Mouse (Mus musculus): ENCODE data around the gene Gm11027. TPM values are rescaled to one million over a fixed set of nuclear protein-coding genes. Genes with fewer than 3 reads are reported as not detected.

The Gm11027 gene
- polyA plus RNA-seq, 1 experiment from 2014 or later = not detected

GRCm38 (mm10) chr12:116307870-116308269 lies 32.7 kb downstream of the Gm11027 start:
- Histone ChIP-seq H3K4me2 (no peak overlapping the region), H3K9ac (ENCODE audit: low read depth, low read length) (no peak overlapping the region), H3K27me3 (ENCODE audit: control insufficient read depth, insufficient read depth, low read length) (no peaks in the 10 kb centered on the region), H3K36me3 (ENCODE audit: control insufficient read depth, insufficient read depth, low read length) (no peaks in the 10 kb centered on the region), H3K27ac (ENCODE audit: low read depth, low read length) (no peak overlapping the region), H3K4me1 (ENCODE audit: control insufficient read depth, insufficient read depth, low read length) (no peaks in the 10 kb centered on the region), H3K4me3 (ENCODE audit: low read depth, low read length) (no peak overlapping the region), H3K9me3 (replicated peaks; ENCODE audit: control insufficient read depth, low read length) (no peaks in the 10 kb centered on the region)
- WGBS (ENCODE audit: insufficient replicate concordance) = 90% methylated on average over 3 of the region's 3 CpGs
- no peak for ATAC-seq (replicated peaks; ENCODE audit: insufficient number of reproducible peaks, low FRiP score, low TSS enrichment)

DNA sequence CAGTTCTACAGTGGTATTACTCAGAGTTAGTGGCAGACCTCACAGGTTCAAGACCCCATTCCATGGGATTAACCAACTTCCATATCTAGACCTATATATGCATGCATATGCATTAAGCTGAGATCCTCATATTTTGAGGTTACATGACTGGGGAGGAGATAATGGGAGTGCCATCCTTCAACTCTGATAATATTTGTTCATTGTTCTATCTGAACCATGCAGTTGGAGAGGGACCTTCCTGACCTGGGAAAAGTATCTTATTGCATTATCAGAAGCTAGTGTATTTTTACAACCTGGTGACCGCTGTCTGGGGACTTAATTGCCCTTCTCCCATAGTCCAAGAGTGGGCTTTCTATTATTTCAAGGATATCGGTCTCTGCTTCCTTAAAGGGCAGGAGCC lies 33.4 kb downstream of the Gm11027 start:
- no peak overlapping the region for H3K27ac ChIP-seq (ENCODE audit: low read depth, low read length)
- no peak overlapping the region for H3K9ac ChIP-seq (ENCODE audit: low read depth, low read length)
- no peaks in the 10 kb centered on the region for H3K4me1 ChIP-seq (ENCODE audit: control insufficient read depth, insufficient read depth, low read length)
- H3K9me3 ChIP-seq (replicated peaks; ENCODE audit: control insufficient read depth, low read length) = no peaks in the 10 kb centered on the region
- H3K36me3 ChIP-seq (ENCODE audit: control insufficient read depth, insufficient read depth, low read length) = no peaks in the 10 kb centered on the region
- H3K4me3 ChIP-seq (ENCODE audit: low read depth, low read length) = no peak overlapping the region
- WGBS (ENCODE audit: insufficient replicate concordance) = 61% methylated on average over 2 of the region's 2 CpGs
- no peaks in the 10 kb centered on the region for H3K27me3 ChIP-seq (ENCODE audit: control insufficient read depth, insufficient read depth, low read length)
- H3K4me2 ChIP-seq = no peak overlapping the region
- ATAC-seq (replicated peaks; ENCODE audit: insufficient number of reproducible peaks, low FRiP score, low TSS enrichment) = no peak

DNA sequence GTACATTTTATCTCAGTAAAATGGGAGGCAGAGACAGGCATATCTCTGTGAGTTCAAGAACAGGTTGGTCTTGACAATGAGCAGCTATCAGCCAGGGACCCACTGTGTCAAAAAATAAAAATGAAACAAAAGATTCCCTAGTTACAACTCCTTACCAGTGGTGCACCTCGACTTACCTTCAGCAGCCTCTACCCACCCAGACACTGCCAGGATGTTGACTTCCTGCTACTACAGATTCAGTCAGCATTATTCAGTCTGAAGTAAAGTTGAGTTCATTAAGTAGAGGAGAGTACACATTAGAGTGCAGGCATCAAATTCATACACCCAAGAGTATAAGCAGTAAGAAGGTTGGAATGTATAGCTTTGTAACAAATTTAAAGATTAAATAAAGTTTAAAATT lies 38.6 kb downstream of the Gm11027 start:
- H3K27ac ChIP-seq (ENCODE audit: low read depth, low read length) = no peak overlapping the region
- H3K9ac ChIP-seq (ENCODE audit: low read depth, low read length) = no peak overlapping the region
- no peaks in the 10 kb centered on the region for H3K36me3 ChIP-seq (ENCODE audit: control insufficient read depth, insufficient read depth, low read length)
- H3K4me1 ChIP-seq (ENCODE audit: control insufficient read depth, insufficient read depth, low read length) = 0 out of 2 replicates have a peak, but pooled peaks cover 2% of the 10 kb centered on the region
- H3K27me3 ChIP-seq (ENCODE audit: control insufficient read depth, insufficient read depth, low read length) = no peaks in the 10 kb centered on the region
- 83% methylated on average over 1 of the region's 1 CpGs for WGBS (ENCODE audit: insufficient replicate concordance)
- no peak overlapping the region for H3K4me2 ChIP-seq
- ATAC-seq (replicated peaks; ENCODE audit: insufficient number of reproducible peaks, low FRiP score, low TSS enrichment) = no peak
- H3K9me3 ChIP-seq (replicated peaks; ENCODE audit: control insufficient read depth, low read length) = no peaks in the 10 kb centered on the region
- no peak overlapping the region for H3K4me3 ChIP-seq (ENCODE audit: low read depth, low read length)

GRCm38 (mm10) chr12:116315498-116315897 lies 40.3 kb downstream of the Gm11027 start:
- Histone ChIP-seq H3K4me1 (ENCODE audit: control insufficient read depth, insufficient read depth, low read length) (0 out of 2 replicates have a peak, but pooled peaks cover 2% of the 10 kb centered on the region), H3K27me3 (ENCODE audit: control insufficient read depth, insufficient read depth, low read length) (no peaks in the 10 kb centered on the region), H3K9ac (ENCODE audit: low read depth, low read length) (no peak overlapping the region), H3K4me2 (no peak overlapping the region), H3K9me3 (replicated peaks; ENCODE audit: control insufficient read depth, low read length) (no peaks in the 10 kb centered on the region), H3K27ac (ENCODE audit: low read depth, low read length) (no peak overlapping the region), H3K4me3 (ENCODE audit: low read depth, low read length) (no peak overlapping the region), H3K36me3 (ENCODE audit: control insufficient read depth, insufficient read depth, low read length) (no peaks in the 10 kb centered on the region)
- WGBS (ENCODE audit: insufficient replicate concordance) = 85% methylated on average over 3 of the region's 3 CpGs
- no peak for ATAC-seq (replicated peaks; ENCODE audit: insufficient number of reproducible peaks, low FRiP score, low TSS enrichment)

GRCm38 (mm10) chr12:116317818-116318217 lies 42.6 kb downstream of the Gm11027 start:
- H3K36me3 ChIP-seq (ENCODE audit: control insufficient read depth, insufficient read depth, low read length) = no peaks in the 10 kb centered on the region
- no peaks in the 10 kb centered on the region for H3K27me3 ChIP-seq (ENCODE audit: control insufficient read depth, insufficient read depth, low read length)
- H3K4me3 ChIP-seq (ENCODE audit: low read depth, low read length) = no peak overlapping the region
- no peaks in the 10 kb centered on the region for H3K9me3 ChIP-seq (replicated peaks; ENCODE audit: control insufficient read depth, low read length)
- H3K4me2 ChIP-seq = no peak overlapping the region
- 0 out of 2 replicates have a peak, but pooled peaks cover 2% of the 10 kb centered on the region for H3K4me1 ChIP-seq (ENCODE audit: control insufficient read depth, insufficient read depth, low read length)
- WGBS (ENCODE audit: insufficient replicate concordance) = 86% methylated on average over 1 of the region's 1 CpGs
- H3K9ac ChIP-seq (ENCODE audit: low read depth, low read length) = no peak overlapping the region
- no peak overlapping the region for H3K27ac ChIP-seq (ENCODE audit: low read depth, low read length)
- no peak for ATAC-seq (replicated peaks; ENCODE audit: insufficient number of reproducible peaks, low FRiP score, low TSS enrichment)

Small RNAs within 50 kb of the gene (microRNA-seq; reads per million reads assigned to microRNA genes)
- not detected for gene Gm23190 (ENCODE audit: borderline number of aligned reads)

Other genes with a start within 250 kb of the Gm11027 start
- 31.2 and 34.7 TPM in 2 replicates for gene Zfp386, start 227.7 kb upstream of the Gm11027 start, polyA plus RNA-seq (2014; fragmentation: Nextera tagmentation; extraction: Ambion mirVana)
- gene Vipr2, start 197.7 kb upstream of the Gm11027 start, polyA plus RNA-seq (2014; fragmentation: Nextera tagmentation; extraction: Ambion mirVana) = 1.3 and 2.7 TPM in 2 replicates
- gene Wdr60, start 12.4 kb upstream of the Gm11027 start, polyA plus RNA-seq (2014; fragmentation: Nextera tagmentation; extraction: Ambion mirVana) = 7.3 and 9.3 TPM in 2 replicates
- 15.7 and 16.6 TPM in 2 replicates for gene Esyt2, start 5.8 kb downstream of the Gm11027 start, polyA plus RNA-seq (2014; fragmentation: Nextera tagmentation; extraction: Ambion mirVana)
- gene Ncapg2, start 130.0 kb downstream of the Gm11027 start, polyA plus RNA-seq (2014; fragmentation: Nextera tagmentation; extraction: Ambion mirVana) = 26.1 and 33.8 TPM in 2 replicates
- 0.07 TPM in 1 of 2 replicates, not detected in the other for gene Ptprn2, start 210.3 kb downstream of the Gm11027 start, polyA plus RNA-seq (2014; fragmentation: Nextera tagmentation; extraction: Ambion mirVana)